Comparison of ENCODE assay signal across 27 mouse cellular contexts in the genomic region with DNA sequence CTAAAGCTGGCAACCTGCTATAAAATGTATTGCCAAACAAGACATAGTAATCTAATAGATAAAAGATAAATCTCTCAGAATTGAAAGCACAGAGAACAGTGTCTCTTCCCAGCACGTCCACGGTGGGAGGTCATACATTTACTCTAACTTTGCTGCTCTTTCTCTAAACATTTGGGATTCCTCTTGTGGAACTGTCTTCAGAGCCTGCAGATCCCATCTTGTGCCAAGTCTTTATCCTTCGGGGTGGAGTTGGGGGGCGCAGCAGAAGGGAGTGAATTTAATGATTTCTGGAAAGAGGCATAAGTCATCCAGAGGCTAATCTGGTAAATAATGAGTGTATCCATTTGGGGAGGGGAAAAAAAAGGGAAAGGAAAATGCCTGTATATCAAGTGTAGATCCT.
DNase-seq lines count a peak whose midpoint lies in the region; ATAC-seq and TF ChIP-seq lines count a peak whose summit lies in the region.
"Had no signal": no experiment of that assay in that cellular context is flagged by ENCODE, and none has a peak within 500 bp of the region (broad histone marks: within the 10 kb centered on the region; RNA-seq: fewer than 3 reads in every experiment).

No protein-coding gene starts in this region.

- H3K27me3 ChIP-seq in lung, embryonic 14.5 days (ENCODE audit: insufficient read depth, low read length) = no peaks in the 10 kb centered on the region
- H3K27me3 ChIP-seq in lung, embryonic 16.5 days (ENCODE audit: control insufficient read depth, insufficient read depth, low read depth, low read length) = no peaks in the 10 kb centered on the region
- H3K27me3 ChIP-seq: embryonic facial prominence, embryonic 13.5 days; embryonic facial prominence, embryonic 15.5 days; forebrain, embryonic 12.5 days; Patski had no signal

- WGBS in lung, embryonic 14.5 days = 37% methylated on average over 4 of the region's 4 CpGs
- 46% methylated on average over 4 of the region's 4 CpGs for WGBS in lung, embryonic 16.5 days

- H3K4me1 ChIP-seq in lung, embryonic 14.5 days (ENCODE audit: insufficient read depth) = peaks cover 11% of the 10 kb centered on the region; the same call in 1 of the 2 replicates
- no peaks in the 10 kb centered on the region for H3K4me1 ChIP-seq in lung, embryonic 16.5 days (replicated peaks; ENCODE audit: control insufficient read depth, insufficient read depth, low read length)
- H3K4me1 ChIP-seq: embryonic facial prominence, embryonic 13.5 days; embryonic facial prominence, embryonic 15.5 days; forebrain, embryonic 10.5 days; forebrain, embryonic 12.5 days had no signal

- no peak overlapping the region for H3K4me2 ChIP-seq in lung, embryonic 14.5 days
- no peak overlapping the region for H3K4me2 ChIP-seq in lung, embryonic 16.5 days (ENCODE audit: low read depth, low read length)
- H3K4me2 ChIP-seq: embryonic facial prominence, embryonic 13.5 days; embryonic facial prominence, embryonic 15.5 days; forebrain, embryonic 12.5 days had no signal

- no peak overlapping the region for H3K4me3 ChIP-seq in lung, embryonic 14.5 days (ENCODE audit: low read depth, low read length)
- no peak overlapping the region for H3K4me3 ChIP-seq in lung, embryonic 16.5 days (ENCODE audit: low read length)
- H3K4me3 ChIP-seq: embryonic facial prominence, embryonic 13.5 days; embryonic facial prominence, embryonic 15.5 days; erythroblast, embryonic 14.5 days; forebrain, embryonic 10.5 days; forebrain, embryonic 12.5 days had no signal

- TF ChIP-seq CTCF in lung, embryonic 14.5 days (IDR thresholded peaks at IDR 0.05; ENCODE audit: low read depth) = no peak

- H3K9ac ChIP-seq in lung, embryonic 14.5 days = no peak overlapping the region
- no peak overlapping the region for H3K9ac ChIP-seq in lung, embryonic 16.5 days (ENCODE audit: low read length)
- H3K9ac ChIP-seq: embryonic facial prominence, embryonic 13.5 days; embryonic facial prominence, embryonic 15.5 days; forebrain, embryonic 12.5 days had no signal

- H3K9me3 ChIP-seq in lung, embryonic 14.5 days (ENCODE audit: low read depth, low read length) = no peaks in the 10 kb centered on the region
- H3K9me3 ChIP-seq in lung, embryonic 16.5 days (ENCODE audit: control insufficient read depth, low read length) = no peaks in the 10 kb centered on the region
- H3K9me3 ChIP-seq: embryonic facial prominence, embryonic 15.5 days; forebrain, embryonic 10.5 days; forebrain, embryonic 12.5 days; G1E had no signal

- intact Hi-C loops in heart, postnatal 10 days (cut with DNase I) = no loop called here

- ATAC-seq in lung, embryonic 14.5 days (ENCODE audit: insufficient read depth) = peak; percentile 49; the same call in 1 of the 2 replicates
- peak; percentile 80 for ATAC-seq in lung, embryonic 16.5 days (ENCODE audit: low read depth)
- ATAC-seq: activated CD4-positive, CD25-positive, alpha-beta regulatory T cell, adult 4 months; CD4-positive, CD25-positive, alpha-beta regulatory T cell, adult 4 months; forebrain, embryonic 14.5 days; forebrain, embryonic 16.5 days; Patski had no signal

- no peaks in the 10 kb centered on the region for H3K36me3 ChIP-seq in lung, embryonic 14.5 days (ENCODE audit: insufficient read depth)
- no peaks in the 10 kb centered on the region for H3K36me3 ChIP-seq in lung, embryonic 16.5 days (ENCODE audit: control insufficient read depth, insufficient read depth, low read length)
- H3K36me3 ChIP-seq: embryonic facial prominence, embryonic 13.5 days; embryonic facial prominence, embryonic 15.5 days; forebrain, embryonic 10.5 days; forebrain, embryonic 12.5 days; G1E had no signal

- H3K27ac ChIP-seq in lung, embryonic 14.5 days (ENCODE audit: low read depth) = no peak overlapping the region
- no peak overlapping the region for H3K27ac ChIP-seq in lung, embryonic 16.5 days (ENCODE audit: low read length)
- H3K27ac ChIP-seq: embryonic facial prominence, embryonic 13.5 days; embryonic facial prominence, embryonic 15.5 days; forebrain, embryonic 10.5 days; forebrain, embryonic 12.5 days had no signal

- DNase-seq in heart, adult 11 months = peak; percentile 64
- DNase-seq in heart, postnatal 10 days = no peak
- peak; percentile 60 for DNase-seq in lung, embryonic 14.5 days
- DNase-seq in lung, postnatal 25 days (ENCODE audit: low spot score) = no peak
- no peak for DNase-seq in lung, postnatal 14 days
- DNase-seq: adrenal gland, adult 8-10 months; adrenal gland, postnatal 14 days; B cell, adult 2 months; cerebellum, adult 11 months; cerebellum, adult 18-20 months; cerebellum, adult 8-10 months; cerebellum, adult 9-11 months; cerebellum, postnatal 14 days; cerebellum, postnatal 36 days; embryo, embryonic 11 days had no signal

Comparison
In these comparisons a context has a peak if more than half of its experiments do, and no peak if none do; other contexts are left out.
1. DNase-seq: peak in heart, adult 11 months (single experiment) and lung, embryonic 14.5 days (single experiment); none in heart, postnatal 10 days (0 of 2), lung, postnatal 25 days (single experiment) and lung, postnatal 14 days (single experiment).